Mouse (Mus musculus) forebrain, embryonic 12.5 days (tissue): ENCODE measurements at regions not wholly inside any gene's neighbourhood (a gene's known extent, or its start where the extent isn't known, plus 50 kb on each side); places are given as distances from the start of the nearest gene placed in this dataset.
A peak's percentile ranks its signal among the peaks of the same experiment; 100 is the strongest.

Experiments used
- ATAC-seq: fragments of 200-750 bp; cut with Nextera tagmentation; 2 replicates; pipeline ENCODE4 v1.8.0; 2017; ENCODE audit warnings: moderate TSS enrichment; ENCODE audit not compliant: low FRiP score
- H3K27ac ChIP-seq: fragments of 300-500 bp; sonication (generic); 2 replicates; pipeline ENCODE4 v1.5.1; 2016; ENCODE audit warnings: mild to moderate bottlenecking
- H3K27me3 ChIP-seq: fragments of 300-500 bp; sonication (generic); 2 replicates; pipeline ENCODE4 v1.6.1; 2016; ENCODE audit warnings: mild to moderate bottlenecking
- H3K36me3 ChIP-seq: fragments of 300-500 bp; sonication (generic); replicated peaks from 2 replicates; pipeline ENCODE4 v1.6.1; 2016; ENCODE audit warnings: mild to moderate bottlenecking
- H3K4me1 ChIP-seq: fragments of 300-500 bp; sonication (generic); 2 replicates; pipeline ENCODE4 v1.6.1; 2016
- H3K4me2 ChIP-seq: fragments of 300-500 bp; sonication (generic); 2 replicates; pipeline ENCODE4 v1.6.1; 2016; ENCODE audit warnings: mild to moderate bottlenecking, moderate library complexity
- H3K4me3 ChIP-seq: fragments of 300-500 bp; sonication (generic); replicated peaks from 2 replicates; pipeline ENCODE4 v1.5.1; 2016; ENCODE audit warnings: mild to moderate bottlenecking
- H3K9ac ChIP-seq: fragments of 300-500 bp; sonication (generic); 2 replicates; pipeline ENCODE4 v1.6.1; 2016; ENCODE audit warnings: mild to moderate bottlenecking
- H3K9me3 ChIP-seq: fragments of 300-500 bp; sonication (generic); 2 replicates; pipeline ENCODE4 v1.6.1; 2016
- WGBS: fragments of 180-500 bp; shearing (Covaris S2); methylation state at CpG from one replicate; pipeline ENCODE4 v1.1.7; 2016; 5-methylcytosine and 5-hydroxymethylcytosine counted together

DNA sequence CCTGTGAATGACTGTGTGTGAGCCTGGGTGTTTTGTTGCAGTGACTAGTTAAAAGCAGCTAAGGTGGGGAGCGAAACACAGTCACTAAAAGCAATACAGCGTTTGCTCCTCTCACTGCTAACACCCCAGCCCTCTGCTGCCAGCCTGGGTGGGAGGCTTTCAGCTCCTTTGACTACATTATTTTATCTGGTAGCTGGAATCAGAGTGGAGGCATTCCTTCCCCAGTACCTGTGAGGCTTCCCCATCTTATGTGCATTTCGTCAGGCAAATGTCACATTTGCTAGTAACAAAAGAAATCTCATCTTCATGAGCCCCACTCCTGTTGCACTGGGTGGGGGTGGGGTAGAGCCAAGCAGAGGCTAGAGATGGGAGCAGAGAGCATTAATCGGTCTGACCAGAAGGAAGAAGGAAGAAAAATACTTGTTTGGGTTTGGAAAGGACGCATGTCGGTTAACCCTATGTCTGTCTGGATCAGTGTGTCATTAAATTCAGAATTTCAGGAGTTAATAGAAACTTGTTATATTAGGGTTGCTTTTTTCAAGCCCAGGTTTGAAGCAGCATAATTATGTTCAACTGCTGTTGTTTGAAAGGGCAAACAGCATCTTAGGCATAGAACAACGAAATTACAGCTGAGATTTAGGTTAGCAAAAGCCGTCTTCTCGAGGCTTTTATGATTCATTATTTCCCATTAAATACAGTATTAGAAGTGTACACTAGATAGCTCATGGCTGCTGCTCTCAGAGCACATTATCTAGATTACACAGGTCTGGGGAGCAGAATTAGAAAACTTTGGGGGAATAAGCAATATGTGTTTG, 269.3 kb downstream of the Meis1 start:
- WGBS, result 29% methylated on average over 9 of the region's 9 CpGs
- Histone ChIP-seq H3K9ac (no peak overlapping the region), H3K27ac (no peak overlapping the region), H3K4me3 (no peak overlapping the region), H3K9me3 (no peaks in the 10 kb centered on the region), H3K27me3 (peaks cover 15% of the 10 kb centered on the region), H3K4me1 (peaks cover 69% of the 10 kb centered on the region), H3K4me2 (no peak overlapping the region), H3K36me3 (no peaks in the 10 kb centered on the region)
- ATAC-seq, result peak; percentile 5; the same call in 1 of the 2 replicates

- 9% methylated on average over 7 of the region's 7 CpGs for WGBS
Measured at GRCm38 (mm10) chr11:18747871-18748461, 270.8 kb downstream of the Meis1 start.

DNA sequence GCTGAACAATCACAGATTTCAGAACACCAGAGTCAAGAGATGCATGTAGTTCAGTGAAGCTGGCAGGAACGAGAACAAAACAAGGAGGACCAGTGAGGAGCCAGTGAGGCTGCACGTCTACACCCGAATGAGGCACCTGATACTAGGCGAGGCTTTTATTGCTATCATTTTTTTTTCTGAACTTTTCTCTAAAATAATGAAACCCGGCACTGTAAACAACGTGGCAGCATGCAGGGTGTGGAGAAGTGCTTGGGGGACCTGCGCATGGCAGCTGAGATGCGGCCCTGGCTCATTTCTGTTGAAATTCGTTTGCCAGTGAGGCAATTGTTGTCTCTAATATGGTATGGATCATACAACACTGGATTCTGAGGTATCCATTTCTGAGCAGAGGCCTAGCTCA, 271.4 kb downstream of the Meis1 start:
- 41% methylated on average over 9 of the region's 9 CpGs for WGBS
- Histone ChIP-seq H3K4me1 (peaks cover 59% of the 10 kb centered on the region), H3K9ac (no peak overlapping the region), H3K36me3 (no peaks in the 10 kb centered on the region), H3K27ac (peak overlapping the region; percentile 74; the same call in 1 of the 2 replicates), H3K9me3 (no peaks in the 10 kb centered on the region), H3K4me3 (no peak overlapping the region), H3K4me2 (no peak overlapping the region), H3K27me3 (peaks cover 5% of the 10 kb centered on the region; the same call in 1 of the 2 replicates)
- no peak for ATAC-seq

More at GRCm38 (mm10) chr11:18747871-18748461, 270.8 kb downstream of the Meis1 start:
- ATAC-seq, result 0 out of 2 replicates have a peak, but pooled peaks have one; percentile 21
- Histone ChIP-seq H3K4me1 (peaks cover 61% of the 10 kb centered on the region), H3K4me3 (no peak overlapping the region), H3K27ac (peak overlapping the region; percentile 74), H3K9me3 (no peaks in the 10 kb centered on the region), H3K9ac (no peak overlapping the region), H3K36me3 (no peaks in the 10 kb centered on the region), H3K27me3 (peaks cover 9% of the 10 kb centered on the region; the same call in 1 of the 2 replicates), H3K4me2 (no peak overlapping the region)

DNA sequence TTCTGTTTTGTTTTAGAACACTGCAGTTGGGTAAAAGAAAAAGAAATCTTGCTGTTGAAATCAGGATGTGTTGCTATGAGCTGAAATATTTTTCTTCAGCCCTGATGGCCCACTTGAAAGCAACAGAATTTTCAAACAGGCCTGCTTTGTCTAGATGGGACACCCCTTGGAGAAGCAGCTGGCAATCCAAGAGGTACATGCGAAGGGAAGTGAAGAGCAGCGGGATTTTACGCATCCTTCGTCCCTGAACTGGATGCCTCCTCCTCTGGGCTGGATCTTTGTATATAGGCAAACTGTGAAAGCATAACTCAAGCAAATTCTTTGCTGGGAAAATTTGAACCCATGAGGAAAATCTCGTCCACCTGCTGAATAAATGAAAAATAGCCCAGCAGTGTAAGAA, 272.3 kb downstream of the Meis1 start:
- no peak for ATAC-seq
- no peaks in the 10 kb centered on the region for H3K9me3 ChIP-seq
- no peak overlapping the region for H3K4me2 ChIP-seq
- no peak overlapping the region for H3K27ac ChIP-seq
- H3K4me3 ChIP-seq, result no peak overlapping the region
- no peak overlapping the region for H3K9ac ChIP-seq
- H3K36me3 ChIP-seq, result no peaks in the 10 kb centered on the region
- H3K27me3 ChIP-seq, result peaks cover 5% of the 10 kb centered on the region; the same call in 1 of the 2 replicates
- 43% methylated on average over 5 of the region's 5 CpGs for WGBS
- peaks cover 52% of the 10 kb centered on the region for H3K4me1 ChIP-seq

DNA sequence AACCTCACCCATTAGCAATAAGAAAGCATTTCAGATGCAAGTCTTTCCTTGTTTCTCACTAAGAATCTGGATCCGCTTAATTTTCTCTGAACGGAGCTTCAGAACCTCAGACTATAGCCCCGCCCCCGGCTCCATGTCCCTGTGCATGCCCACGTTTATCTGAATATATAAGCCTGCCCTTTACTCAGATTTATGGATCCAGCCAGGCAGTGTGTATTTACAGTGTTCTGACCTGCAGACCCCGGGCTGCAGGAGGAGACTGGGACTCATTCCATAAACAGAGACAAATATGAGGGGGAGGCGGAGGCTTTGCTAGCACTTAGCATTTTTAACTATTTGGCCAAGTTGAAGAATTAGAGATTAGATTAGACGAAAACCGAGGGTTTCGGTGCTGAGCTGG, 272.9 kb downstream of the Meis1 start:
- Histone ChIP-seq H3K4me2 (no peak overlapping the region), H3K27me3 (peaks cover 5% of the 10 kb centered on the region; the same call in 1 of the 2 replicates), H3K9me3 (no peaks in the 10 kb centered on the region), H3K36me3 (no peaks in the 10 kb centered on the region), H3K4me3 (no peak overlapping the region), H3K9ac (no peak overlapping the region), H3K27ac (no peak overlapping the region), H3K4me1 (peaks cover 46% of the 10 kb centered on the region)
- no peak for ATAC-seq
- WGBS, result 65% methylated on average over 10 of the region's 10 CpGs

DNA sequence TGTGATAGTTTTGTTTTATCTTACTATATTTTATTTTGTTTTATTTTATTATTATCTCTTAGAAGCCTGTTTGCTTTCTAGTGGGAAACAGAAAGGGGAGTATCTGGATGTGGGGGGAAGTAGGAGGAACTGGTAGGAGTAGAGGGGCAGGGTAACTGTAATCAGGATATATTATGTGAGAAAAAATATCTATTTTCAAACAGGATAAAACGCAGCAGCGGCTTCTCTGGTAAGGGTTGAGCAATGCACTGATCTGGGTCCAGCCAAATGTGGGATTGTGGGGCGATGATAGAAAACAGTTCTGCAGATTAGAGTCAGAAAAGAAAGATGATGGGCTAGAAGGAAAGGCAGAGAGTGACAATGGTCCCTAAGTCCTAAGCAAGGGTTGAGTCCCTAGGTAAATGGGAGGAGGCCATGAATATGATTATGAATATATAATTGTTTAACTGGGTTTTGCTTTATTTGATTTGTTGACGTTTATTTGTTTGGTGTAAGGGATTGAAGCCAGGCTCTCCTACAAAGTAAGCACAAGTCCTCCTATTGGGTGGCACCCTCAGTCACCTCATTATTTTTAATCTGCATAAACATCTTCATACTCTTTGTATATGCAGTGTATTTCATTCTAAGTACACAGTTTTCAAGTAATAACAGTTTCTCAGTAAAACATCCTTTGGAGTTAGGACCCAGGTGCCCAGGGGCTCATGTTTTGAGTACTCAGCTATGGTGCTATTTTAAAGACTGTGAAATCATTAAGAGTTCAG, 283.7 kb downstream of the Meis1 start:
- no peaks in the 10 kb centered on the region for H3K27me3 ChIP-seq
- no peaks in the 10 kb centered on the region for H3K36me3 ChIP-seq
- no peak overlapping the region for H3K27ac ChIP-seq
- H3K9ac ChIP-seq, result no peak overlapping the region
- H3K4me1 ChIP-seq, result no peaks in the 10 kb centered on the region
- H3K4me3 ChIP-seq, result no peak overlapping the region
- ATAC-seq, result no peak
- no peak overlapping the region for H3K4me2 ChIP-seq
- no peaks in the 10 kb centered on the region for H3K9me3 ChIP-seq
- whole genome bisulfite sequencing, result 95% methylated on average over 4 of the region's 4 CpGs

- Histone ChIP-seq H3K27ac (no peak overlapping the region), H3K4me1 (no peaks in the 10 kb centered on the region), H3K4me3 (no peak overlapping the region), H3K27me3 (no peaks in the 10 kb centered on the region), H3K4me2 (no peak overlapping the region), H3K9ac (no peak overlapping the region), H3K36me3 (no peaks in the 10 kb centered on the region), H3K9me3 (no peaks in the 10 kb centered on the region)
- ATAC-seq, result no peak
- WGBS, result 85% methylated on average over 1 of the region's 1 CpGs
Measured at GRCm38 (mm10) chr11:18734075-18734474, 284.7 kb downstream of the Meis1 start.

- no peak overlapping the region for H3K4me2 ChIP-seq
- 67% methylated on average over 4 of the region's 4 CpGs for WGBS
- no peak overlapping the region for H3K9ac ChIP-seq
- ATAC-seq, result no peak
- H3K9me3 ChIP-seq, result no peaks in the 10 kb centered on the region
- no peaks in the 10 kb centered on the region for H3K27me3 ChIP-seq
- H3K4me3 ChIP-seq, result no peak overlapping the region
- H3K36me3 ChIP-seq, result no peaks in the 10 kb centered on the region
- H3K4me1 ChIP-seq, result no peaks in the 10 kb centered on the region
- H3K27ac ChIP-seq, result no peak overlapping the region
Measured at GRCm38 (mm10) chr11:18729742-18730141, 289.0 kb downstream of the Meis1 start.

GRCm38 (mm10) chr11:18722770-18723169, 296.0 kb downstream of the Meis1 start:
- H3K4me2 ChIP-seq, result no peak overlapping the region
- no peak overlapping the region for H3K27ac ChIP-seq
- 77% methylated on average over 8 of the region's 8 CpGs for WGBS
- H3K9me3 ChIP-seq, result no peaks in the 10 kb centered on the region
- H3K4me3 ChIP-seq, result no peak overlapping the region
- no peaks in the 10 kb centered on the region for H3K27me3 ChIP-seq
- no peaks in the 10 kb centered on the region for H3K36me3 ChIP-seq
- no peak overlapping the region for H3K9ac ChIP-seq
- H3K4me1 ChIP-seq, result no peaks in the 10 kb centered on the region
- no peak for ATAC-seq

- no peak overlapping the region for H3K9ac ChIP-seq
Measured at GRCm38 (mm10) chr11:18715851-18716126, 303.0 kb downstream of the Meis1 start.

GRCm38 (mm10) chr11:18715050-18715850, 303.5 kb downstream of the Meis1 start:
- 51% methylated on average over 2 of the region's 2 CpGs for WGBS
- H3K36me3 ChIP-seq, result no peaks in the 10 kb centered on the region

More at GRCm38 (mm10) chr11:18715851-18716126, 303.0 kb downstream of the Meis1 start:
- Histone ChIP-seq H3K4me2 (no peak overlapping the region), H3K4me1 (peaks cover 3% of the 10 kb centered on the region; the same call in 1 of the 2 replicates), H3K27ac (no peak overlapping the region), H3K4me3 (no peak overlapping the region), H3K27me3 (no peaks in the 10 kb centered on the region), H3K9me3 (no peaks in the 10 kb centered on the region), H3K36me3 (no peaks in the 10 kb centered on the region)
- no peak for ATAC-seq
- 27% methylated on average over 1 of the region's 1 CpGs for WGBS

GRCm38 (mm10) chr11:18714400-18714799, 304.4 kb downstream of the Meis1 start:
- no peak overlapping the region for H3K9ac ChIP-seq
- H3K4me2 ChIP-seq, result no peak overlapping the region
- H3K9me3 ChIP-seq, result no peaks in the 10 kb centered on the region
- 72% methylated on average over 5 of the region's 5 CpGs for WGBS
- peaks cover 3% of the 10 kb centered on the region; the same call in 1 of the 2 replicates for H3K4me1 ChIP-seq
- H3K27me3 ChIP-seq, result no peaks in the 10 kb centered on the region
- no peaks in the 10 kb centered on the region for H3K36me3 ChIP-seq
- no peak for ATAC-seq
- H3K27ac ChIP-seq, result no peak overlapping the region
- H3K4me3 ChIP-seq, result no peak overlapping the region

More at GRCm38 (mm10) chr11:18715050-18715850, 303.5 kb downstream of the Meis1 start:
- H3K4me2 ChIP-seq, result no peak overlapping the region
- peak; percentile 33; the same call in 1 of the 2 replicates for ATAC-seq
- no peaks in the 10 kb centered on the region for H3K27me3 ChIP-seq
- H3K9me3 ChIP-seq, result no peaks in the 10 kb centered on the region
- no peak overlapping the region for H3K27ac ChIP-seq
- no peak overlapping the region for H3K9ac ChIP-seq
- peaks cover 3% of the 10 kb centered on the region; the same call in 1 of the 2 replicates for H3K4me1 ChIP-seq
- no peak overlapping the region for H3K4me3 ChIP-seq
